Mouse (Mus musculus): ENCODE results near the gene Il11ra1.

GRCm38 (mm10) chr4:41671963-41672480 is 27.8 kb upstream of the Il11ra1 start:
- TF ChIP-seq CTCF (IDR thresholded peaks at IDR 0.05; ENCODE audit: low read depth) (no peak), EP300 (optimal IDR thresholded peaks at IDR 0.05) (no peak)
